Mouse (Mus musculus) intestine, embryonic 14.5 days (tissue): Measurements from ENCODE around the gene Ttyh2. TPM values are rescaled to one million over a fixed set of nuclear protein-coding genes. Genes with fewer than 3 reads are reported as not detected.

Experiments used
- ATAC-seq: fragments of 200-750 bp; cut with Nextera tagmentation; replicated peaks from 2 replicates; pipeline ENCODE4 v1.8.0; 2017; ENCODE audit warnings: low read depth, moderate number of reproducible peaks, moderate TSS enrichment, moderate library complexity; ENCODE audit not compliant: low FRiP score, low TSS enrichment
- DNase-seq: peaks from one replicate; pipeline ENCODE4 v3.0.0-alpha.2; 2018; ENCODE audit warnings: low spot score
- H3K27ac ChIP-seq: fragments of 300-500 bp; sonication (generic); 2 replicates; pipeline ENCODE4 v1.5.1; 2014; ENCODE audit warnings: low read depth, mild to moderate bottlenecking, control low read depth
- H3K27me3 ChIP-seq: fragments of 300-500 bp; sonication (generic); replicated peaks from 2 replicates; pipeline ENCODE4 v1.6.1; 2014; ENCODE audit warnings: low read length, control low read depth; ENCODE audit not compliant: control insufficient read depth, insufficient read depth
- H3K36me3 ChIP-seq: fragments of 300-500 bp; sonication (generic); 2 replicates; pipeline ENCODE4 v1.6.1; 2014; ENCODE audit warnings: low read length, control low read depth; ENCODE audit not compliant: control insufficient read depth, insufficient read depth
- H3K4me1 ChIP-seq: fragments of 300-500 bp; sonication (generic); replicated peaks from 2 replicates; pipeline ENCODE4 v1.6.1; 2014; ENCODE audit warnings: low read length, control low read depth, mixed read lengths; ENCODE audit not compliant: control insufficient read depth, insufficient read depth
- H3K4me2 ChIP-seq: fragments of 300-500 bp; sonication (generic); 2 replicates; pipeline ENCODE4 v1.6.1; 2014; ENCODE audit warnings: low read length
- H3K4me3 ChIP-seq: fragments of 300-500 bp; sonication (generic); 2 replicates; pipeline ENCODE4 v1.5.1; 2014; ENCODE audit warnings: low read depth, low read length, control low read depth, mixed read lengths
- H3K9ac ChIP-seq: fragments of 300-500 bp; sonication (generic); 2 replicates; pipeline ENCODE4 v1.6.1; 2014; ENCODE audit warnings: mild to moderate bottlenecking, low read length
- H3K9me3 ChIP-seq: fragments of 300-500 bp; sonication (generic); 2 replicates; pipeline ENCODE4 v1.6.1; 2016; ENCODE audit warnings: low read length, control low read depth; ENCODE audit not compliant: control insufficient read depth
- WGBS: fragments of 180-500 bp; shearing (Covaris S2); extraction: QIAGEN DNeasy Blood & Tissue Kit; methylation state at CpG from one replicate; pipeline ENCODE4 v1.1.7; 2014; 5-methylcytosine and 5-hydroxymethylcytosine counted together
- polyA plus RNA-seq: library from polyadenylated mRNA; unstranded; fragments of >200 nt; fragmentation: Nextera tagmentation; extraction: Ambion mirVana; gene quantifications from 2 replicates; pipeline ENCODE4 v1.2.1, GENCODE M21; 2014

The Ttyh2 gene
- polyA plus RNA-seq, 1 experiment from 2014 or later = 19.9 TPM

DNA sequence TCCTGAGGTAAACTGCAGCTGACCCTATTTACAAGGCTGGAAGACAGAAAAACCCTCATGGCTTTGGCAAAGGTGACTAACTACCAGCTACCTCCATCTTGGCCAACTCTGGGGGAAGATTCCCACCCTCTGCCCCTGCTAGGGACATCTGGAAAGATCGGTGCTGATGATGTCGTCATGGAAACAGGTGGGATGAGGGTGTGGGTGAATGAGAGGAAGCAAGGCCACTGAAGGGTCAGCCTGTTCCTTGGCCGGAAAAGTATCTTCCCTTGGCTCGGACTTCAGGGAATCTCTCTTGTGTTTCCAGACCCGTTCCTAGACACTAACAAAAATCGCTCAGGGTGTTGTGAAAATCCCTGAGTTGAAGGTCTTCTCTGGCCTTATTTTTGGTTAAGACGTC lies 40.3 kb downstream of the Ttyh2 start:
- Histone ChIP-seq H3K9me3 (no peaks in the 10 kb centered on the region), H3K4me3 (no peak overlapping the region), H3K4me1 (no peaks in the 10 kb centered on the region), H3K4me2 (no peak overlapping the region), H3K27ac (no peak overlapping the region), H3K9ac (no peak overlapping the region), H3K27me3 (no peaks in the 10 kb centered on the region), H3K36me3 (no peaks in the 10 kb centered on the region)
- 60% methylated on average over 7 of the region's 7 CpGs for WGBS
- no peak for DNase-seq
- no peak for ATAC-seq

- Histone ChIP-seq H3K4me3 (no peak overlapping the region), H3K4me1 (no peaks in the 10 kb centered on the region), H3K27ac (no peak overlapping the region), H3K36me3 (no peaks in the 10 kb centered on the region), H3K27me3 (no peaks in the 10 kb centered on the region), H3K4me2 (no peak overlapping the region), H3K9me3 (no peaks in the 10 kb centered on the region), H3K9ac (no peak overlapping the region)
- WGBS = 91% methylated on average over 10 of the region's 10 CpGs
- DNase-seq = no peak
- ATAC-seq = no peak
These were observed 45.3 kb downstream of the Ttyh2 start for GRCm38 (mm10) chr11:114720535-114720934.

- no peak overlapping the region for H3K4me3 ChIP-seq
- 78% methylated on average over 8 of the region's 8 CpGs for WGBS
- no peak overlapping the region for H3K4me2 ChIP-seq
- ATAC-seq = no peak
- H3K9me3 ChIP-seq = no peaks in the 10 kb centered on the region
- no peak for DNase-seq
- H3K36me3 ChIP-seq = no peaks in the 10 kb centered on the region
- H3K4me1 ChIP-seq = no peaks in the 10 kb centered on the region; the same call in 1 of the 2 replicates
- H3K27ac ChIP-seq = no peak overlapping the region
- no peaks in the 10 kb centered on the region for H3K27me3 ChIP-seq
- H3K9ac ChIP-seq = no peak overlapping the region
These were observed 47.2 kb downstream of the Ttyh2 start for GRCm38 (mm10) chr11:114722438-114722837.

- Histone ChIP-seq H3K4me3 (no peak overlapping the region), H3K4me1 (no peaks in the 10 kb centered on the region; the same call in 1 of the 2 replicates), H3K4me2 (no peak overlapping the region), H3K9ac (no peak overlapping the region), H3K27me3 (no peaks in the 10 kb centered on the region), H3K36me3 (no peaks in the 10 kb centered on the region), H3K9me3 (no peaks in the 10 kb centered on the region), H3K27ac (no peak overlapping the region)
- no peak for ATAC-seq
- no peak for DNase-seq
- 73% methylated on average over 13 of the region's 13 CpGs for WGBS
These were observed 47.8 kb downstream of the Ttyh2 start for GRCm38 (mm10) chr11:114723030-114723429.

DNA sequence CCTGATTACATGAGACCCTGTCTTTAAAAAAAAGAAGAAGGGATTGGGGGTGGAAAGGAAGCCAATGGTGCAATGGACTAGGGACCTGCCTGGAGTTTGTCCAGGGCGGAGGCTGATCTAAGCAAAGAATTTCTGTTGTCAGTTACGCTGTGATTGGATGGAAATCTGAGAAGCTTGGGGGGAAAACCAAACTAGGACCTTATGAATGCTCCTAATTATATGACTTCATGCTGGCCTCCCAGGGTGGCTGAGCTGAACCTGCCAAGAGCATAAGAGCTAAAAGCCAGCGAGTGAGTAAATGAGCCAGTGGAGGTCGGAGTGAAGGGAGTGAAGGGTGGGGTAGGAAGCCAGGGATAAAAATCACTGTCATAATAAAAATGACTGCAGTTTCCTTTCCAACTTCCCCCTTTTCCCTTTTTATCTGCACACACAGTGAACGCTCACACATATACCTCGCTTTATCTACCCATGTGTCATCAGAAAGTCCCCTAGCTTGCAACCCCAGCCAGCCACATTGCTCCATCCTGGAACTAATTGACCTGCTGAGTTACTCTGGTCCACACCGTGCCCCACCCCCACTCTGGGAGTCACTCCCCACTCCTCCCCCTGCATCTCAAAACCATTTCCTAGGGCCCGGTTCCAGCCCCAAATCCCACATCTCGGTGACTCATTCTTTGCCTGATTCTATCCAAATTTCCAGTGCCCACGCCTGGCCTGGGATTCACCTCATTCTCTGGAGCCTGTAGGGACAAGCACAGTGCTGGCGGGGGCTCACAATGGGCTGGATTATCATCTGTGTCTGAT lies 49.8 kb downstream of the Ttyh2 start:
- no peak for ATAC-seq
- WGBS = 54% methylated on average over 11 of the region's 11 CpGs
- Histone ChIP-seq H3K9ac (no peak overlapping the region), H3K9me3 (no peaks in the 10 kb centered on the region), H3K27me3 (no peaks in the 10 kb centered on the region), H3K4me2 (no peak overlapping the region), H3K4me3 (no peak overlapping the region), H3K4me1 (no peaks in the 10 kb centered on the region; the same call in 1 of the 2 replicates), H3K36me3 (no peaks in the 10 kb centered on the region), H3K27ac (no peak overlapping the region)
- no peak for DNase-seq

DNA sequence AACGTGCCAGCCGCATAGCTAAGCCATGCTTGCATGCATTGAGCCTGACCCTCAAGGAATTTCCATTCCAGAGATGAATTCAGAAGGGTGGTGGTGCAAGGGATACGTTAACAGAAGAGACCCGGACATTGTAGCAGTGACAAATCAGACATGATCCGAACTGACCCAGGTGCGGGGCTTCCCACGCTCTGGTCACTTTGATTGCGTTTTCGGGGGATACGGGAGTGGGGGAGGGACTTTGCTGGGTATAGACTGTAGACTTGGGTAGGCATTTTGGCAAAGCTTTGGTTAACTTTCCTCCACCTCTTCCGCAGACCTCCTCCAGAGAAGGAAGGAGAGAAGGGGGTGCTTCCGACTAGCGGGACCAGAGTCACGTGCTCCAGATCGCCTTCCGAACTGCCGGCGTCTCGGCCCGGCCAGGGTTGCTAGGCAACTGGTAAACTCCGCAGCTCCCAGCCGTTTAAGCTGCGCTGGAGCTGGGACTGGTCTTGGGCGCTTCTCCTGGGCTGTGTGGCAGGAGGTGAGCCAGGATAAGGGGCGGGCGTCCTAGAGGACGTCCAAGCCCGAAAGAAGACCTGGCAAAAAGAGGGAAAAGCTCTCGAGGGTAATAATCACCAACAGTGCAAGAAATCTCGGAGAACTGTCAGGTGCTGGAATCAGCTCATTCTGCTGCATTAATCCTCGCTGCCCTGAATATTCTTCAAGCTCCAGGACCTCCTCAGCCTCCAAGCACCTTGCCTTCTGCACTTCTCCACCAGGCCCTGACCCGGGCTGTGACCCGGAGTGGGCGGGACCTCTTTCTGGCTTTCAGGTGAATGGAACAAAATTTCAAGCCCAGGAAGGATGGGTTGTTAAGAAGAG lies 52.0 kb downstream of the Ttyh2 start, which contains the start of gene Dnaic2:
Gene Dnaic2, plus strand, starts transcription at position 444 of the 861 bp plus-strand sequence.
- WGBS = 11% methylated on average over 34 of the region's 34 CpGs
- Histone ChIP-seq H3K4me3 (peak within 1 kb of the TSS; percentile 31), H3K27ac (no peak within 1 kb of the TSS), H3K36me3 (no peaks in the 10 kb centered on the region), H3K27me3 (no peaks in the 10 kb centered on the region), H3K4me1 (no peaks in the 10 kb centered on the region; the same call in 1 of the 2 replicates), H3K4me2 (peak within 1 kb of the TSS; percentile 52), H3K9me3 (no peaks in the 10 kb centered on the region), H3K9ac (no peak within 1 kb of the TSS)
- peak; percentile 76 for DNase-seq
- peak; percentile 86 for ATAC-seq

- Histone ChIP-seq H3K27me3 (no peaks in the 10 kb centered on the region), H3K4me3 (no peak overlapping the region), H3K9ac (no peak overlapping the region), H3K27ac (no peak overlapping the region), H3K4me1 (no peaks in the 10 kb centered on the region; the same call in 1 of the 2 replicates), H3K36me3 (no peaks in the 10 kb centered on the region), H3K4me2 (peak overlapping the region; percentile 52), H3K9me3 (no peaks in the 10 kb centered on the region)
- ATAC-seq (no peak), DNase-seq (no peak)
- 32% methylated on average over 5 of the region's 5 CpGs for WGBS
These were observed 52.6 kb downstream of the Ttyh2 start for GRCm38 (mm10) chr11:114727826-114728186.

DNA sequence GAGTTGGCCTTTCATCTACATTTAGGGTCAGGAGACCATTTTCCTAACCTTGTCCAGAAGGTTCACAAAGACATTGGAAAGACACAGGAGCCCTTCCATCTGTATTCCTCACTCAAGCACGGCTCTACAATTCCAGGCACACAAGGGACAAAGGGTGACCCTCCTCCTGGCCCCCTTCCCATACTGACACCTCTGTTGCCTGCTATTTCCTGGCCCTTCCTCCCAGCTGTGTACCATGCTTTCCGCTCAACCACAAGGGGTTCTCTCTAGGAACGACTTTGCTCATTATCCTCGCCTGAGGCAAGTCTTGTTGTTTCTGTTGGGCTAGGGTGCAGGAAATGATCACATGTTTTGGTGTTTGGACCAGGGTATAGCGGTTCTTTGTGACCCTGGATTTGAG lies 53.1 kb downstream of the Ttyh2 start:
- H3K9me3 ChIP-seq = no peaks in the 10 kb centered on the region
- no peak overlapping the region for H3K4me3 ChIP-seq
- H3K27ac ChIP-seq = no peak overlapping the region
- ATAC-seq = no peak
- DNase-seq = no peak
- no peak overlapping the region for H3K4me2 ChIP-seq
- no peaks in the 10 kb centered on the region for H3K27me3 ChIP-seq
- no peaks in the 10 kb centered on the region; the same call in 1 of the 2 replicates for H3K4me1 ChIP-seq
- H3K9ac ChIP-seq = no peak overlapping the region
- no peaks in the 10 kb centered on the region for H3K36me3 ChIP-seq
- 51% methylated on average over 5 of the region's 5 CpGs for WGBS
